Mouse (Mus musculus): ENCODE measurements around the gene Phc2. TPM values are rescaled to one million over a fixed set of nuclear protein-coding genes. Genes with fewer than 3 reads are reported as not detected.
"Not testable (repeated sequence)": the region's sequence is repeated elsewhere in the genome, so short reads cannot be mapped to it uniquely, and the experiment has no call there.

Phc2 gene
- total RNA-seq, 2 experiments from 2014 or later, result 90.7 to 95.1 TPM

DNA sequence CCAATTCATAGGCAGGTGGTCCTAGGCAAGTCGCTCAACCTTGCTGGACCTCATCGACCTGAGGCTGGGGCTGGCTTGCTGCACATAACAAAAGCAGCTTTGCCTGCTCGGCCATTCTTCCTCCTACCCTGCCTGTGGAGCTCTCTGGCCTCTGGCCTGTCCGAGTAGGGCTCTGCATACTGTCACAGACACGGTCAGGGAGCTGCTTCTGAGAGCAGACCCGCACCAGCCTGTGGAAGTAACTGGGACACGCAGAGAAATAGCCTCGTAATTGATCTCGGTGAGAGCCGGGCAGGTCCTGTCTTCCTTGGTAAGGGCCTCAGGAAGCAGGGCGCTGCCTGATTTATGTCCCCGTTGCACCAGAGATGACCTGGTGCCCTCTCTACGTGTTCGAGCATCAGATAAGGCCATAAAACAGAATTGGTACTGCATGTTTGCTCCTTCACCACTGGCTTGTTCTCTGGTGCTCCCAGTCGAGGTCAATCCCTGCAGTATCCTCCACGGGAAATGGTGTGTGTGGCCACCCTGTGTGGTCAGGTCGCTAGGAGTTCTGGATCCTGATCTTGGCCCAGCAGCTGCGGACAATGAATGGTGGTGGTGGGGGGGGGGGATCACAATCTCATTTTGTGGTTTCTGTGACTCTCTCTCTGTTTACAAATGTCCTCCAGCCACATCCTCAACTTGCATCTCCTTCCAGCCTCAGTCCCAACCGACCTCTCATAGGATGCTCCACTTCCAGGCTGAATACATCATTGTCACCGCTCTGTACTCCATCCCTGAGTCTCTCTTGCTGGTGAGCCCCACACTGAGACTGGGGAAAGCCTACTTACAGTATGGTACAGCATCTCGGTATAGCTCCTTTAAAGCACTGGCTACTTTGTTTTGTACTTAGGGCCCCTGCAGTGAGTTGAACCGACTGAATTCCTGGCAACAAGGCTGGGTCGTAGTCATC, 12.5 kb upstream of the Phc2 start:
- intact Hi-C loops (cut with DNase I), result no loop called here
- no peak for DNase-seq

DNA sequence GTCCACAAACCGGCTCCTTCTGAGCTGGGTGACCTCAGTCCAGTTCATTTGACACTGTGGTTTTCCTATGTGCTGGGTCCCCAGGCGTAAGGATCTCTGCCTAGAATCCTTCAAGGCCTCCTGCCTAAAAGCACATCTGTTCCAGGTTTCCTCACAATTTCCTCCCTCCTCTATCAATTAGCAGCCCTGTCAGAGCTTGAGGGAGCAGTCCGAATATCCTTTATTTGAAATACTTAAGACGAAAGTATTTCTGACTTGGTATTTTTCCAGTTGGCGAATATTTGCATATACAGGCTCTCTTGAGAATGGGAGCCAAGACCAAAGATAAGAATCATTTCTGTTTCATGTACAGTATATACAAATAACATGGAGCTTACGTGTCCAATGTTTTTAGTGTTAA, 8.6 kb upstream of the Phc2 start:
- intact Hi-C loops (cut with DNase I), result no loop called here
- DNase-seq, result no peak

DNA sequence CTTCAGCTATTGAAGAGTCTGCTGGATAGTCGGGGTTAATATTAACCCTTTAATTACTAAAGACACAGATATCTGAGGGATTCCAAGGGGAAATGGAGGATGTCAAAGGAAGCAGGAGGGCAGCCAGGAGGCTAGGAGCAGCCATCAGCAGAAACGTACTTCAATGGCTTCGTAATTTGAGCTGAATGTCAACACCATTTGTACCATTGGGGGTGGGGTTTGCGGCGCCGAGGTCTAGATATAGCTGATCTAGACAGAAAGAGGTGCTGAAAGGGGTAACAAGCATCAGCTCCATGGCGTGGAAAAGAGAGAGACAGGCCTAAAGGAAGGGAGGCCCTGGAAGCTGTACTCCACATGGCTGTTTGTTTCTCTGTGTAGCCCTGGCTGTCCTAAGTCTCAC, 7.7 kb upstream of the Phc2 start:
- no peak for DNase-seq
- intact Hi-C loops (cut with DNase I), result no loop called here

DNA sequence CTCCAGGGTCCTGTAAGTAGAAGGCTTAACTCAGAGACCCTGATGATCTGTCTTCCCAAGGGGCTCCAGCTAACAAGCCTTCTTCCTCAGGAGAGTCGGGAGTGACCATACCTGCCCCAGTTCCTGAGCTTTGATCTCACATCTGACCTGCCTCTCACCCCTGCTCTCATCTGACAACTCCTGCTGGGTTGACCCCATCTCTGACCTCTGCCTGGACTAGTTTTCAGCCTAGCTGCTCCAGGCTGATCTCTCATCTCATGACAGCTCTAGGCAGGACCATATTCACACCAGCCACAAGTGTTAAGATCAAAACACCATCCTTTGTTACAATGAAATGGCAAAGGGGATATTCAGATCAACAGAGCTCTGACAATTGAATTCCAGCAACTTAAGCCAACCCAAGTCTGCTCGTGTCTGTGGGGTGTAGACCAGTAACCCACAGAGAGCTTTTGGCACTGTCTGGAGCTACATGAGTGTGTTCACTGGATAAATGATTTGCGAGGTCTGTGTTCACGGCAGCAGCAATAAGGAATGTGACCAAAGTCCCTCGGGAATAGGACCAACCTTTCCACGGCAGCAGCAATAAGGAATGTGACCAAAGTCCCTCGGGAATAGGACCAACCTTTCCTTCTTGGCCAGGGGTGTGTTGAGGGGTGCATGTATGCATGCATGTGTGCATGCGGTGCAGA, 5.8 kb upstream of the Phc2 start:
- intact Hi-C loops (cut with DNase I), result no loop called here
- no peak for DNase-seq

DNA sequence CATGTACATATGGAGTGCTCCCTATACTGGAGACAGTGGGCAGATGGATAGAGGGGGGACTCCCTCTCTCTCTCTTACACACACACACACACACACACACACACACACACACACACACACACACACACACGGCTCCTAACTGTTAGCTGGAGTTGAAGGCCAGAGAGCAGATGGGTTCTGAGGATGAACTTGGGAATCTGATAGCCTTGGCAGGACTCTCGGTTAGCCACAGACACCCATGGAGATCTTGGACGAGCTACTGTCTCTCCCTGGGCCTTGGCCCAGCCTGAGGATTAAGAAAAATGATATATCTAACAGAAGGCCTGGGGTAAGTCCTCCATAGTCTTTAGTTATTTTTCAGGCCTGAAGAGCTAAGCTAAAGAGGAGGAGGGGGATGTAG, 3.0 kb upstream of the Phc2 start:
- intact Hi-C loops (cut with DNase I), result no loop called here
- peak; percentile 81 for DNase-seq

DNA sequence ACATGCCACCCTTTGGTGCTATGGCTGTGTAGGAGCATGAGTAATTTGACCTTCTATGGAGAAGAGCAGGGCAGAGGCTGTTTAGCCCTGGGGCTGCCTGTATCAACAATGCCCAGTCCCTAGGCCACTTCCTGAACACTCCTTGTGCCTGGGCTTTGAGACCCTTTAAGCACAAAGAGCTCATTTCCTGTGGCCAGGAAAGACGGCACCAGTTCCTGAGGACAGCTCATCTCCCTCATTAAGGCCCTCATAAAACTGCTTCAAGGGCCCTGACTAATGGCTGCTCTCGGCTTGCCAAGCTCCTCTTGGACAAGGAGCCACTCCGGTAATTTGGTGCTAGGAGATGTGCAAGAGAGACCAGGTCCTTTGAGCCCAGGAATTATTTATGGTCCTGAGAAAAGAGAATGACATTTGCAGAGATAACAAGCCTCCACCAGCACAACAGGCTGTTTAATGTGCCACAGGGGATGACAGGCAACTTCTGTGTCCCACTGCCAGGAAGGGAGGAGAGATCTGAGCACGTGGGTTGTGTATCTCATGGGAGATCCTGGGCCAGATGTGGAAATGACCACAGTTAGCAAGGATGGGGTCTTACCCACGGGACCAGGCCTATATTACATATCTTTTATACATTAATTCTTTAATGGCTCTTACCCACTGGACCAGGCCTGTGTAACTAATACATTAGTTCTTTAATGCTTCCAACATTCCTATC, 1.8 kb upstream of the Phc2 start:
- DNase-seq, result no peak
- intact Hi-C loops (cut with DNase I), result no loop called here

DNA sequence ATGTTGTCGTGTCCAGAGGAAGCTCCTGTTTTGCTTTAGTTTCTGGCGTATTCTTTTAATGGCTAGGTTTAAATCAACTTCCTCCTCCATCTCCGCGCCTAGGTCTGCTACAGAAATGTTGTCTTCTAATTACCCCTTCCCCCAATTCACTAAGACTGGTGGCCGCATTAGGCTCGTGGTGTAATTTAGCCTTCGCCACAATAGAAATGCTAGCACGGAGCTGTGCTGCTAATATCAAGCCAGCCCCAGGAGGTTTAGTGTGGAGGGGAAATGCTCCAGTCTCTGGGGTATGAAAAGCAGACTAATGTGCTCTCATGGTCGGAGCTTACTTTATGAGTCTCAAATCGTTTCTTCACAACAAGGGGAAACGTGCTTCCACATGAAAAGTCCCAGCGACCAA, 944 bp downstream of the Phc2 start:
- intact Hi-C loops (cut with DNase I), result no loop called here
- DNase-seq, result no peak

DNA sequence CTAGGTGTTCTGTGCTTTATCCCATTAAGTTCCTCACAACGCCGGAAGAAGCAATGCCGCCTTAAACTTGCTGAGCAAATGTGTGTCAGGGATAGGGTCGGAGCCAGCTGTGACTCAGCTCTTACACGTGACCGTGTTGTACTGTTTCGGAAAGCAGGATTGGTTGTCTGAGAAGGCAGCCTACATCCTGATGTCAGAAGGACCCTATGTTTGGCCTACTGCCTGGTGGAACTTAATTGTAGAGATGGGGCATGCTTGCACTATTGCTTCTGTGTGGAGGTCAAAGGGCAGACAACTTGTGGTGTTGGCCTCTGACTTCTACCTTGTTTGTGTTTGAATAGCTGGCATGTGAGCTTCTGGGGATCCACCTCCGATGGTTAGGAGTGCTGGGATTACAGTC, 5.7 kb downstream of the Phc2 start:
- intact Hi-C loops (cut with DNase I), result no loop called here
- no peak for DNase-seq

DNA sequence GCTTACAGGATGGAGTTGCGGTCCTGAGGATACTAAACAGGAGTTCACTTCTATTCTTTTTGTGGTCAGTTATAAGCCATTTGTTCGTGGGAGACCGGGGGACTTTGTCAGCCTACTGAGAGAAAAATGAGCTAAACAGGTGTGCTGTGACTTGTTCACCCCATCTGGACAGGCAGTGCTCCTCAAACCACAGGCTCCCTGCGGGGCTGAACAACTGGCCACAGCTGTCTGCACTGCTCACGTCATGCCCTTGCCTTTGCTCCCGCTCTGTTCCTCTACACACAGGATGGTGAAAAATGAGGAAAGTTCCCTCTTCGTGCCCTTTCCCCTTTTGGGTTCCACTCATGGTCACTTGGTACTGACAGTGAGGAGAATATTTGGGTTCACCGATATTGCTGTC, 6.6 kb downstream of the Phc2 start:
- intact Hi-C loops (cut with DNase I), result no loop called here
- DNase-seq, result no peak

DNA sequence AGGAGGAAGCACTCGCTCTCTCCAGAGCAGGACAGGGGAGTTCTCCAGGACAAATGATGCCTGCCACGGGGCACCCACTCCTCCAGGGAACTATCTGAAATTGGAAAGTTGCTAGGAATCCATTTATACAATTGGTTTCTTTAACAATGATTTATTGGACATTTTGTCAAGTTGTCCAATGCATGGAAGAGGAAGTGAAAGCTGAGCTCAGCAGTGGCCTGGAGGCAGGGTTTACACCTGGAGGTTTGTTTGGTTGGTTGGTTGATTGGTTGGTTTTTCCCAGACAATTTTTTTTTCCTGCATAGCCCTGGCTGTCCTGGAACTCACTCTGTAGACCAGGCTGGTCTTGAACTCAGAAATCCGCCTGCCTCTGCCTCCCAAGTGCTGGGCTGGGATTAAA, 9.5 kb downstream of the Phc2 start:
- intact Hi-C loops (cut with DNase I), result no loop called here
- DNase-seq, result no peak

DNA sequence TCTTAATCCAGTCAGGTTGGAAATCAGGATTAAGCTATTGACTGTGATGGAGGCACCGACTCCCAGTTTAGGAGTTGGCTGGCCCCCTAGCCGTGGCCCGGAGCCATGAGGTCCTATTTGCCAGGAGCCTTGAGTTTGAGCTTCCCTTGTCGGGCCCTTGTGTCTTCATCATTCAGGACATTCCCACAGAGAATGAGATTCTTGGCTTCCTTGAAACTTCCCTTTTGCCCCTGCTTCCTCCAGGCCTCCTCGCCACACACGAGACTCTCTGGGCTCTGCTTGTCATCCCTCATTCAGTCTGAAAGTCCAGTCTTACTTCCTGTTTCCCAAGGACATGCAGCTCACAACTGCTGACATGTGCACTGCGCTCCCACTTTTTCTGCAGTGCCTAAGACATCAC, 11.9 kb downstream of the Phc2 start:
- peak; percentile 60 for DNase-seq
- intact Hi-C loops (cut with DNase I), result not testable (repeated sequence)

DNA sequence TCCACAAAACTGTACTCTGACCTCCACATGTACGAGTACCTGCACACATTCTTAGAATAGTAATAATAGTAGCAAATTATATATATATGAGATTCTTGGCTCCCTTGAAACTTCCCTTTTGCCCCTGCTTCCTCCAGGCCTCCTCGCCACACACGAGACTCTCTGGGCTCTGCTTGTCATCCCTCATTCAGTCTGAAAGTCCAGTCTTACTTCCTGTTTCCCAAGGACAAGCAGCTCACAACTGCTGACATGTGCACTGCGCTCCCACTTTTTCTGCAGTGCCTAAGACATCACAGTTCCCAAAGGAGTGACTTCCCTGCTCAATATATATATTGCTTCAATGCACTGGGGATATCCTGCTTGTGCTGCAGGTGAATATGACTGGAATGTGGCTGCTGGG, 12.7 kb downstream of the Phc2 start:
- intact Hi-C loops (cut with DNase I); DNase-seq: not testable (repeated sequence)

DNA sequence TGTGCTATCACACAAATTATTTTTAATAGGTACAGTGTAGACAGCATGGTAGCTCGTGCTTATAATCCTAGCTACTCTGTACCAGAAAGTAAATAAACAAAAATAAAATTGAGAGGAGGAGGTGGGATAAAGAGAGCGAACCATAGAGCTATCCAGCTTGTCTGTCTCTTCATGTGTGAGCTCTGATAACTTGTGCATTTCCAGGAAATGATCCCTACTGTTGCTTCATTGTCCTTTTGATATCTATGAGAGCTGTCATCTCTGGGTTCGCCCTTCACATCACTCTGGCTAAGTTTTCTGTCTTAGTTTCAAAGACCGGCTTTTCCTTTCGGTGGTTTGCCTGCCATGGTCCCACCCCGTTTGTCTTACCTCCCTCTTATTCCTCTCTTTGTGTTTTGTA, 14.7 kb downstream of the Phc2 start:
- DNase-seq, result no peak
- intact Hi-C loops (cut with DNase I), result no loop called here

DNA sequence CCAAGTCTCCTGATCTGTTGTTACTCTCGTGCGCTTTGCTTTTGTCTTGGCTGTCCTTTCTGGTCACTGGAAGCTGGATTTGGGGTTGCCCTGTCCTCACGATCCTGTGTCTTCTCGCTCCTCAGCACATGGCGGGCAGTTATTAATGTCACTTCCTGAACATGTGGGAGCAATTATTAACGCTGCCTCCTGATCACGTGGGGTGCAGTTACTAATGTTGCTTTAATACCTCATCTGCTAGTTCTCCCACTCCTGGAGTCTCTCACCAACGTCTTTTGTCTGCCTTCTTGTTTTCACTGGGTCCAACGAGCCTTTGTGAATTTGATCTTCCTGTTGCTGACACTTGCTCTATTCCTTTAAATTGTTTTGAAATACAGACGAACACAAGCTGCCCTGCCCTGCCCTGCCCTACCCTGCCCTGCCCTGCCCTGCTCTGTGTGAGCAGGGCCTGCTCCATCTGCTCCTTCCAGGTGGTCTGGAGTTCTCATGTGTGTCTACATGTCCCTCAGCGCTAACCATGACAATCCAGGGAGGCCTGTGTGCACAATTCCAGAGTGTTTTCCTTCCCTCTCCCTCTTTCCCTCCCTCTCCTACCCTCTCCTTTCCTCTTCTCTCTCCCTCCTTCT, 16.2 kb downstream of the Phc2 start:
- DNase-seq, result no peak
- intact Hi-C loops (cut with DNase I), result no loop called here

DNA sequence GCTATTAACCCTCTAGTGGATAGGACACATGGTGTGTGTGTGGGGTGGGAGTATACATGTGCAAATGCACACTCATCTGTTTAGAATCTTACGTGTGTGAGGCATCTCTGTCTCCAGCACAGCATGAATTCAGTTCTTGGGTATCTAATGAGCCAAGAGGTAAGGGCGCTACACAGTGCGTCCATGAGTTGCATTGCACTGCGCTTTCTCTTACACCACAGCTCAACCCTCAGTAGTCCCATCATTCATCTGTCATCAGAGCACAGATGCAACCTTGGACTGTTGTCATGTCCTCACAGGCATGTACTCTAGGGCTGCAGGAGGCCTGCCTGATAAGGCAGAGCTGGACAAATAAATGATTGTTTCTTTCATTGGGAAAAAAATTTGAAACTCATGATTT, 18.0 kb downstream of the Phc2 start:
- DNase-seq, result no peak
- intact Hi-C loops (cut with DNase I), result no loop called here

DNA sequence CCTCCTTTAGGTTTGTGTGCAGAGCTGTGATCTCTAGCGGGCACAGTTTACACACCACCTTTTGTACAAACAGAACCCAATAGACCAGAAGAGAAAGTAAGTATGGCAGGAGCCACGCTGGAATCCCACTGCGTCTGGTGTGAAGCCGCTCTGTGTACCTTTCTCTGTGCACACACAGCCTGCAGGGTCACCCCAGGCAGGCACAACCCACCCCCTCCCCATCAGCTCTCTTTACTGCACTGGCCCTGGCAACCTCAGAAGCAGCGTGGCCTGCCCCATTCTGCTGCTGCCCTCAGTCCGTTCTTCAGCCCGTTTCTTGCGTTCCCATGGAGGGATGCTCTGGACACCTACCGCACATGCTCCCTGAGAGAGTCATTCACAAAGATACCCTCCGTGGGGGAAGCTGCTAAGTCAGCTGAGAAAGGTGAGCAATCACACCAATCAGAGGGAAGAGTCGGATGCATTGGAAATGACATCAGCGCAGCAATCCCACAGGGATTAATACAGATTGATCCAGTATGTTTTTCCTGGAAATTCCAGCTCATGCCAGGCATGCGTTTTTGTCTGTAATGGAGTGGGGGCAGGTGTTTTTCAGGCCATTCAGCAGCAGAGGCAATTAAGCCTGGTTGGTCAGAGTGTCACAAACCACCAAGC, 24.2 kb downstream of the Phc2 start:
- DNase-seq, result no peak
- intact Hi-C loops (cut with DNase I), result no loop called here

DNA sequence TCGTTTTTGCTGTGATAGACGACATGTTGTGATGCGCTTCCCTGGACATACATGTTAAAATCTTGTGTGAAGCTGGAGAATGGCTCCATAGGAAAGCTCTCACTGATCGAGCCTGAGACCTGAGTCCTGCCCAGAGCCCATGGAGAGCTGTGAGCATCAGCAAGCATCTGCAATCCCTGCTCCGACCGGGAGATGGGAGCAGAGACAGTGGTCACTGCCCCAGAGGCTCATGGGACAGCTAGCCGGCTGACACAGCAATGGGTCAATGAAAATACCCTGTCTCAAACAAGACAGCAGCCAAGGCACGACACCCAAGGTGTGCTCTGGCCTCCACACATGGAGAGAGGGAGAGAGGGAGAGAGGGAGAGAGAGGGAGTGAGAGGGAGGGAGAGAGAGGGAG, 26.6 kb downstream of the Phc2 start:
- DNase-seq, result peak; percentile 50
- intact Hi-C loops (cut with DNase I), result no loop called here

DNA sequence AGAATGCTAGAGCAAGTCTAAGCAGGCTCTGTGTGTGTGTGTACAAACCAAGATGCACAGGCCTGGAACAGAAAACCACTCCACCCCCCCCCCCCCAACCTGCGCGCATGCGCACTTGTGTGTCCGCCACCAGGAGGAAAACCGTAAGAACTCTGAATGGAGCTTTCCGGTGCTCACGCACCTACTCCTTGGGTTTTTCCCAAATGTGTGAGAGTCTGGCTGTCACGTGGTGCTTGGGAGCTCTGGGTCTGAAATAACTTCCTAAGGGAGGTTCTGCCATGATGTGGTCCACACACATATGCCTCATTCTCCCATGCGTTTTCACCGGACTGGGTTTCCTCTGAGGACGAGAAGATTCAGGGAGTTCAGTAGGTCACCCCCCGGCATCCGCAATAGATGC, 27.8 kb downstream of the Phc2 start:
- DNase-seq, result no peak
- intact Hi-C loops (cut with DNase I), result no loop called here

DNA sequence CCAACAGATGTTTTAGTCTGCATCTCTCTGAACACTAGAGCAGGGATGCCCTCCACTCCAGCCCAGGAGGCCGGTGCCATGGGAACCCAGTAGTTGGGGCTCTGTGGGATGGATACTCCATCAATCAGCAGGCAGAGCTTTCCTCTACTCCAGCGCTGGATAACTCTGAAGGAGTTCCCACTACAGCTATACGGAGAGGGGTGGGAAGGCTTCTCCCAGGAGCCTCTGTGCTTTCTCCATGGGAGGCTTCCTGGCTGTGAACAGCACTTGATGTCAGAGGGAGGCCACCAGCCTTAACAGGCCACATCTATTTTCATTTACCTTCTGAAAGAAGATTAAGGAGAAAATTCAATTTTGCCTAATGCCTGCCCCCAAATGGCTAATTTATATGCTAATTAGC, 29.2 kb downstream of the Phc2 start:
- intact Hi-C loops (cut with DNase I), result no loop called here
- no peak for DNase-seq

DNA sequence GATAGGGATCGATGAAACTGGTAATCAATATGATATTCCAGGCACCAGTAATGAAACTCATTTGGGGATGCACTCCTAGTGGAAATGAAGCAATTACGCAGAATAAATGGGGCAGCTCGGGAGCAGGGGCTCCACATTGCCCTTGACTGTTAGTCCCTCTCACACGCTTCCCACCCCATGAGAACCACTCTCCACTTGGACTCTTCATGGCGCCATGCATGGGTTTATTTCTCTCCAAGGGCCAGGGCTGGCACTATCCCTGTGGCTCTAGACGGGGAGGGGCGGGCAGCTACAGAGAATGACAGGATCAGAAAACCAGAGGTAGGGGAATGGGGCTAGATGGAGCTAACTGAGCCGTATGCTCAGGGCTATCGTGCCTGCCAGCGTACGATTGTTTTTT, 29.6 kb downstream of the Phc2 start:
- DNase-seq, result no peak
- intact Hi-C loops (cut with DNase I), result no loop called here

DNA sequence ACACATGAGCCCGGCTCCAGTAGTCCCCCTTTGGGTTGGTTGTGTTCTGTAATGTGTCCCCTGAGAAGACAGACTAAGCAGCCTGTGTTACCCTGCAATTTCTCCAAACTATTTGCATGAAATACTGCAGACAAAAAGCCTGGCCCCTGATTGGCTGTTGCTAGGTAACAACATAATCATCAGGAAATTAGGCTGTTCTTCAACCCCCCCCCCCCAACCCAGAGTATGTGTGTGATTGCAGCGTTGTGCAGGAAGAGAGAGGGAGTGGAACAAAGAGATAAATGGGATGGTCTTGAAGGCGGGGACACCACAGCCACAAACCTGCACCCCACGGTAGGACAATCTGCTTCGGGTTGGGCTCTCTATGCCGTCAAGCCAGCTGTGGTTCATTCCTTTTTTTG, 34.0 kb downstream of the Phc2 start:
- no peak for DNase-seq

More for the DNA sequence above, 34.0 kb downstream of the Phc2 start:
- intact Hi-C loops (cut with DNase I), result no loop called here
